Mouse (Mus musculus): Measurements from ENCODE around the gene Fbxw8.

DNA sequence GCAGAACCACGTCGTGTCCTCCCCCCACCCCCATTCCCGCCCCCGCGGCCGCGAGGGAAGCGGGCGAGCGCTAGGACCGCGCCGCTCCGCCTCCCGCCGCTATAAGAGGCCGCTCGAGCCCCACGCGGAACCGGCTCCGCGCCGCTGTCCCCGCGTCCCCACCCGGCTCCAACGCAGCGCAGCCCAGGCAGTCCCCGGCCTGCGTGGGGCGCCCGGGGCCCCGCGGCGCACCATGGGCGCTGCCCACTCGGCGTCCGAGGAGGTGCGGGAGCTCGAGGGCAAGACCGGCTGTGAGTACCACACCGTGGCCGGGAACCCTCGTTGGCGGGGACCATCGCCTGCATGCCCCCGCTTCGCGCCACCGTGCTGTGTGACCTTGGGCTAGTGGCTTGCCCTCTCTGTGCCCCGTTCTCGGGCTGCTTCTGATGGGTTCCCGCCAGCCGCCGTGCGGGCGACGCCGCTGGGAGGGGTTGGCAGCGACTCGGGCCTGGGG, 127.5 kb downstream of the Fbxw8 start, which contains the start of gene Tesc:
- TF ChIP-seq CTCF (IDR thresholded peaks at IDR 0.05; ENCODE audit: extremely low read depth, insufficient read depth, insufficient read length, insufficient replicate concordance) (no peak), POLR2A (IDR thresholded peaks at IDR 0.05; ENCODE audit: low read depth, low read length) (no peak)
